Mouse (Mus musculus): Measurements from ENCODE around the gene Peli1.
"Not testable (repeated sequence)": the region's sequence is repeated elsewhere in the genome, so short reads cannot be mapped to it uniquely, and the experiment has no call there.

The Peli1 gene

GRCm38 (mm10) chr11:21141242-21141641, 50.2 kb downstream of the Peli1 start:
- in situ Hi-C loops (cut with MboI; ENCODE audit: low sequenced_read_pairs): no loop called here

GRCm38 (mm10) chr11:21141755-21142154, 50.7 kb downstream of the Peli1 start:
- in situ Hi-C loops (cut with MboI; ENCODE audit: low sequenced_read_pairs): no loop called here

- in situ Hi-C loops (cut with MboI; ENCODE audit: low sequenced_read_pairs): no loop called here
Measured at GRCm38 (mm10) chr11:21149476-21149875, 58.4 kb downstream of the Peli1 start.

- in situ Hi-C loops (cut with MboI; ENCODE audit: low sequenced_read_pairs): no loop called here
Measured at GRCm38 (mm10) chr11:21150316-21150715, 59.2 kb downstream of the Peli1 start.

GRCm38 (mm10) chr11:21151672-21152071, 60.6 kb downstream of the Peli1 start:
- in situ Hi-C loops (cut with MboI; ENCODE audit: low sequenced_read_pairs): no loop called here

GRCm38 (mm10) chr11:21153111-21153510, 62.0 kb downstream of the Peli1 start:
- in situ Hi-C loops (cut with MboI; ENCODE audit: low sequenced_read_pairs): no loop called here

GRCm38 (mm10) chr11:21157595-21157994, 66.5 kb downstream of the Peli1 start:
- in situ Hi-C loops (cut with MboI; ENCODE audit: low sequenced_read_pairs): no loop called here

- in situ Hi-C loops (cut with MboI; ENCODE audit: low sequenced_read_pairs): no loop called here
Measured at GRCm38 (mm10) chr11:21162093-21162492, 71.0 kb downstream of the Peli1 start.

- in situ Hi-C loops (cut with MboI; ENCODE audit: low sequenced_read_pairs): no loop called here
Measured at GRCm38 (mm10) chr11:21163143-21163542, 72.1 kb downstream of the Peli1 start.

GRCm38 (mm10) chr11:21163673-21164072, 72.6 kb downstream of the Peli1 start:
- in situ Hi-C loops (cut with MboI; ENCODE audit: low sequenced_read_pairs): no loop called here

GRCm38 (mm10) chr11:21164312-21164993, 73.4 kb downstream of the Peli1 start:
- in situ Hi-C loops (cut with MboI; ENCODE audit: low sequenced_read_pairs): no loop called here

GRCm38 (mm10) chr11:21164994-21165560, 74.0 kb downstream of the Peli1 start:
- in situ Hi-C loops (cut with MboI; ENCODE audit: low sequenced_read_pairs): no loop called here

GRCm38 (mm10) chr11:21166495-21167096, 75.5 kb downstream of the Peli1 start:
- in situ Hi-C loops (cut with MboI; ENCODE audit: low sequenced_read_pairs): no loop called here

- in situ Hi-C loops (cut with MboI; ENCODE audit: low sequenced_read_pairs): no loop called here
Measured at GRCm38 (mm10) chr11:21168828-21169607, 77.9 kb downstream of the Peli1 start.

- in situ Hi-C loops (cut with MboI; ENCODE audit: low sequenced_read_pairs): not testable (repeated sequence)
Measured at GRCm38 (mm10) chr11:21169608-21169860, 78.4 kb downstream of the Peli1 start.

GRCm38 (mm10) chr11:21172281-21172680, 81.2 kb downstream of the Peli1 start:
- in situ Hi-C loops (cut with MboI; ENCODE audit: low sequenced_read_pairs): no loop called here

GRCm38 (mm10) chr11:21173926-21174325, 82.8 kb downstream of the Peli1 start:
- in situ Hi-C loops (cut with MboI; ENCODE audit: low sequenced_read_pairs): no loop called here

- in situ Hi-C loops (cut with MboI; ENCODE audit: low sequenced_read_pairs): no loop called here
Measured at GRCm38 (mm10) chr11:21174396-21174795, 83.3 kb downstream of the Peli1 start.

- in situ Hi-C loops (cut with MboI; ENCODE audit: low sequenced_read_pairs): loop anchor here (5.0 kb wide), 1 partner anchor 258 kb away; no protein-coding TSS in a partner anchor
Measured at GRCm38 (mm10) chr11:21175063-21175462, 84.0 kb downstream of the Peli1 start.

- in situ Hi-C loops (cut with MboI; ENCODE audit: low sequenced_read_pairs): loop anchor here (5.0 kb wide), 1 partner anchor 259 kb away; no protein-coding TSS in a partner anchor
Measured at GRCm38 (mm10) chr11:21176491-21176890, 85.4 kb downstream of the Peli1 start.

- in situ Hi-C loops (cut with MboI; ENCODE audit: low sequenced_read_pairs): loop anchor here (5.0 kb wide), 1 partner anchor 261 kb away; no protein-coding TSS in a partner anchor
Measured at GRCm38 (mm10) chr11:21178343-21178742, 87.3 kb downstream of the Peli1 start.

Data from CH12F3 (cell line).